Mouse (Mus musculus) CH12.LX (cell line): ENCODE measurements around the gene Agfg2. TPM values are rescaled to one million over a fixed set of nuclear protein-coding genes. Genes with fewer than 3 reads are reported as not detected.

Experiments
- DNase-seq: peaks from one replicate; pipeline ENCODE4 v3.0.0-alpha.2; 2013; ENCODE audit errors: extremely low read depth
- H3K27ac ChIP-seq: 2 replicates; pipeline ENCODE4 v1.5.1; 2012; ENCODE audit warnings: low read depth, mild to moderate bottlenecking, control low read depth, moderate library complexity; ENCODE audit not compliant: insufficient read depth
- H3K27me3 ChIP-seq: replicated peaks from 2 replicates; pipeline ENCODE3; 2012; ENCODE audit warnings: inconsistent platforms
- H3K36me3 ChIP-seq, 2 experiments: replicated peaks in 1 of 2; 2 replicates each; pipeline versions ENCODE3 to v1.6.1; 2012; ENCODE audit warnings: inconsistent platforms in 1 of 2, low read length in 1 of 2, mild to moderate bottlenecking in 1 of 2, mixed read lengths in 1 of 2, moderate library complexity in 1 of 2; ENCODE audit not compliant: control insufficient read depth in 1 of 2, insufficient read depth in 1 of 2
- H3K4me1 ChIP-seq, 2 experiments: 2 replicates each; pipeline ENCODE4 v1.6.1; 2012; ENCODE audit warnings: inconsistent platforms in 1 of 2, moderate library complexity in 1 of 2; ENCODE audit not compliant: insufficient read depth in 2 of 2, control insufficient read depth in 1 of 2
- H3K4me2 ChIP-seq: 2 replicates; pipeline ENCODE4 v1.6.1; 2012; ENCODE audit warnings: low read depth, mild to moderate bottlenecking, control low read depth; ENCODE audit not compliant: poor library complexity, insufficient read depth, severe bottlenecking
- H3K4me3 ChIP-seq, 3 experiments: fragments of 150-350 bp in 1 of 3; sonication (generic) in 1 of 3; replicated peaks in 1 of 3; 2 replicates each; pipeline versions ENCODE3 to v1.5.1; 2011 to 2012; ENCODE audit warnings: low read depth in 2 of 3, low read length in 2 of 3, mild to moderate bottlenecking in 2 of 3, moderate library complexity in 2 of 3, control low read depth in 1 of 3, improper control_type of control experiment in 1 of 3, inconsistent platforms in 1 of 3, mixed read lengths in 1 of 3; ENCODE audit not compliant: poor library complexity in 1 of 3
- H3K79me2 ChIP-seq: replicated peaks from 2 replicates; pipeline ENCODE4 v1.6.1; 2012; ENCODE audit warnings: mild to moderate bottlenecking, moderate library complexity; ENCODE audit not compliant: control insufficient read depth, poor library complexity, insufficient read depth, severe bottlenecking; ENCODE audit errors: extremely low read depth
- H3K9ac ChIP-seq: 2 replicates; pipeline ENCODE4 v1.6.1; 2012; ENCODE audit warnings: low read depth, mild to moderate bottlenecking, control low read depth, moderate library complexity; ENCODE audit not compliant: insufficient read depth
- H3K9me3 ChIP-seq: replicated peaks from 2 replicates; pipeline ENCODE3; 2012; ENCODE audit warnings: low read length, inconsistent platforms, mixed read lengths
- BHLHE40 ChIP-seq: IDR thresholded peaks from 2 replicates; pipeline ENCODE4 v1.6.1; 2011; ENCODE audit warnings: mild to moderate bottlenecking, low read depth, low read length, improper control_type of control experiment
- CHD1 ChIP-seq: IDR thresholded peaks from 2 replicates; pipeline ENCODE4 v1.6.1; 2012; ENCODE audit warnings: low read depth, low read length, improper control_type of control experiment, inconsistent platforms
- CTCF ChIP-seq, 2 experiments: IDR thresholded peaks in 1 of 2; conservative IDR thresholded peaks in 1 of 2; 2 replicates each; pipeline ENCODE4 v1.5.1; 2011 to 2012; ENCODE audit warnings: low read depth in 2 of 2, low read length in 2 of 2, improper control_type of control experiment in 1 of 2, inconsistent platforms in 1 of 2, mild to moderate bottlenecking in 1 of 2, moderate library complexity in 1 of 2
- E2F4 ChIP-seq: IDR thresholded peaks from 2 replicates; pipeline ENCODE4 v1.6.1; 2011; ENCODE audit warnings: low read depth, low read length, improper control_type of control experiment; ENCODE audit not compliant: insufficient replicate concordance
- ELF1 ChIP-seq: IDR thresholded peaks from 2 replicates; pipeline ENCODE4 v1.6.1; 2014; ENCODE audit warnings: low read depth, mild to moderate bottlenecking, inconsistent platforms, low read length, improper control_type of control experiment
- EP300 ChIP-seq: IDR thresholded peaks from 2 replicates; pipeline ENCODE4 v1.6.1; 2011; ENCODE audit warnings: low read length, improper control_type of control experiment
- GABPA ChIP-seq: IDR thresholded peaks from 2 replicates; pipeline ENCODE4 v1.6.1; 2012; ENCODE audit warnings: low read depth, low read length, improper control_type of control experiment, inconsistent platforms; ENCODE audit not compliant: insufficient replicate concordance
- HCFC1 ChIP-seq: IDR thresholded peaks from 2 replicates; pipeline ENCODE4 v1.6.1; 2012; ENCODE audit warnings: low read depth, mild to moderate bottlenecking, inconsistent platforms, low read length, improper control_type of control experiment
- JUN ChIP-seq: IDR thresholded peaks from 2 replicates; pipeline ENCODE4 v1.6.1; 2011; ENCODE audit warnings: low read depth, mild to moderate bottlenecking, low read length, improper control_type of control experiment, moderate library complexity; ENCODE audit not compliant: insufficient read depth
- JUND ChIP-seq: conservative IDR thresholded peaks from 2 replicates; pipeline ENCODE4 v1.6.1; 2011; ENCODE audit warnings: low read depth, low read length, improper control_type of control experiment
- MAFK ChIP-seq: IDR thresholded peaks from 2 replicates; pipeline ENCODE4 v1.6.1; 2011; ENCODE audit warnings: low read length, improper control_type of control experiment; ENCODE audit not compliant: insufficient replicate concordance
- MAZ ChIP-seq: IDR thresholded peaks from 2 replicates; pipeline ENCODE4 v1.6.1; 2012; ENCODE audit warnings: low read depth, mild to moderate bottlenecking, inconsistent platforms, low read length, improper control_type of control experiment, moderate library complexity
- MEF2A ChIP-seq: IDR thresholded peaks from 2 replicates; pipeline ENCODE4 v1.6.1; 2014; ENCODE audit warnings: low read depth, mild to moderate bottlenecking, inconsistent platforms, low read length, improper control_type of control experiment, borderline replicate concordance
- MXI1 ChIP-seq: IDR thresholded peaks from 2 replicates; pipeline ENCODE4 v1.6.1; 2011; ENCODE audit warnings: mild to moderate bottlenecking, low read depth, low read length, improper control_type of control experiment
- MYC ChIP-seq: IDR thresholded peaks from 2 replicates; pipeline ENCODE4 v1.6.1; 2011; ENCODE audit warnings: low read depth, mild to moderate bottlenecking, improper control_type of control experiment, low read length
- NELFE ChIP-seq: IDR thresholded peaks from 2 replicates; pipeline ENCODE4 v1.6.1; 2011; ENCODE audit warnings: low read depth, low read length, improper control_type of control experiment
- NRF1 ChIP-seq: IDR thresholded peaks from 2 replicates; pipeline ENCODE4 v1.6.1; 2014; ENCODE audit warnings: low read depth, mild to moderate bottlenecking, inconsistent platforms, low read length, improper control_type of control experiment, moderate library complexity
- PAX5 ChIP-seq: IDR thresholded peaks from 2 replicates; pipeline ENCODE4 v1.6.1; 2012; ENCODE audit warnings: low read length, inconsistent platforms, mixed read lengths
- POLR2A ChIP-seq: IDR thresholded peaks from 2 replicates; pipeline ENCODE4 v1.6.1; 2011; ENCODE audit warnings: low read depth, mild to moderate bottlenecking, improper control_type of control experiment, low read length
- RAD21 ChIP-seq: IDR thresholded peaks from 2 replicates; pipeline ENCODE4 v1.6.1; 2011; ENCODE audit warnings: low read depth, mild to moderate bottlenecking, low read length, improper control_type of control experiment, moderate library complexity
- RCOR1 ChIP-seq: conservative IDR thresholded peaks from 2 replicates; pipeline ENCODE4 v1.6.1; 2012; ENCODE audit warnings: low read depth, mild to moderate bottlenecking, inconsistent platforms, low read length, improper control_type of control experiment
- SIN3A ChIP-seq: IDR thresholded peaks from 2 replicates; pipeline ENCODE4 v1.6.1; 2012; ENCODE audit warnings: low read length, improper control_type of control experiment, inconsistent platforms
- SMC3 ChIP-seq: IDR thresholded peaks from 2 replicates; pipeline ENCODE4 v1.6.1; 2011; ENCODE audit warnings: low read depth, low read length, improper control_type of control experiment
- UBTF ChIP-seq: IDR thresholded peaks from 2 replicates; pipeline ENCODE4 v1.6.1; 2012; ENCODE audit warnings: low read depth, mild to moderate bottlenecking, inconsistent platforms, low read length, improper control_type of control experiment, moderate library complexity
- USF1 ChIP-seq: IDR thresholded peaks from 2 replicates; pipeline ENCODE4 v1.6.1; 2014; ENCODE audit warnings: low read depth, mild to moderate bottlenecking, inconsistent platforms, low read length, improper control_type of control experiment
- USF2 ChIP-seq: conservative IDR thresholded peaks from 2 replicates; pipeline ENCODE4 v1.6.1; 2011; ENCODE audit warnings: low read depth, low read length, improper control_type of control experiment
- ZC3H11A ChIP-seq: IDR thresholded peaks from 2 replicates; pipeline ENCODE4 v1.6.1; 2012; ENCODE audit warnings: low read depth, mild to moderate bottlenecking, inconsistent platforms, low read length, improper control_type of control experiment
- ZKSCAN1 ChIP-seq: IDR thresholded peaks from 2 replicates; pipeline ENCODE4 v1.6.1; 2012; ENCODE audit warnings: low read depth, inconsistent platforms, low read length, improper control_type of control experiment, borderline replicate concordance
- ZMIZ1 ChIP-seq: IDR thresholded peaks from 2 replicates; pipeline ENCODE4 v1.6.1; 2012; ENCODE audit warnings: low read depth, mild to moderate bottlenecking, inconsistent platforms, low read length, improper control_type of control experiment
- dilution Hi-C: fragments of 300-500 bp; cut with MboI; formaldehyde crosslinking; loops from 2 replicates; pipeline ENCODE4 v1.14.3; 2020; ENCODE audit warnings: low sequenced_read_pairs; ENCODE audit not compliant: extremely low pct_unique_long_range_greater_than_20kb, extremely low pct_ligation_motif_present
- in situ Hi-C: fragments of 300-500 bp; cut with MboI; formaldehyde crosslinking; loops from 3 replicates; pipeline ENCODE4 v1.14.3; 2019; ENCODE audit warnings: low sequenced_read_pairs, low pct_ligation_motif_present, low pct_unique_long_range_greater_than_20kb, mixed read lengths
- polyA plus RNA-seq: library from polyadenylated mRNA; unstranded; fragments of >175 nt; gene quantifications from 2 replicates; pipeline ENCODE4 v1.2.1, GENCODE M21; 2012; ENCODE audit warnings: low read depth; ENCODE audit not compliant: insufficient read length
- total RNA-seq, 2 experiments: library from RNA; depleted of rRNA; stranded (reverse); fragments of 300-350 nt in 1 of 2; fragments of >200 nt in 1 of 2; gene quantifications; 2 replicates each; pipeline ENCODE4 v1.2.3; 2012 to 2014

Agfg2 gene
- total and polyA plus RNA-seq, 3 experiments, result 8.7 to 16.7 (median 13.4) TPM

GRCm38 (mm10) chr5:137672361-137672760, 12.2 kb downstream of the Agfg2 start:
- H3K27ac ChIP-seq, result no peak overlapping the region; the same call in 1 of the 2 replicates
- DNase-seq, result no peak
- H3K27me3 ChIP-seq, result no peaks in the 10 kb centered on the region
- TF ChIP-seq EP300 (no peak), CTCF (conservative IDR thresholded peaks at IDR 0.05 in 1 of 2, IDR thresholded peaks at IDR 0.05 in 1 of 2; ENCODE audit: low read depth in 2 of 2, low read length in 2 of 2) (no peak), HCFC1 (no peak), USF1 (no peak), NRF1 (no peak), SMC3 (no peak), SIN3A (no peak), RAD21 (no peak), MAFK (no peak), MAZ (no peak), POLR2A (no peak), RCOR1 (no peak), ELF1 (no peak), USF2 (no peak), MEF2A (no peak), MXI1 (no peak), PAX5 (no peak), CHD1 (no peak), UBTF (no peak), E2F4 (no peak)
- H3K4me2 ChIP-seq, result peak overlapping the region; percentile 72; the same call in 1 of the 2 replicates
- in situ Hi-C loops, result no loop called here
- no peaks in the 10 kb centered on the region for H3K9me3 ChIP-seq
- H3K4me1 ChIP-seq, result peaks cover 18 to 35% of the 10 kb centered on the region in 2 experiments
- H3K4me3 ChIP-seq, result no peak overlapping the region
- H3K9ac ChIP-seq, result no peak overlapping the region
- no peaks in the 10 kb centered on the region for H3K79me2 ChIP-seq
- peaks cover 2 to 40% of the 10 kb centered on the region in 2 experiments for H3K36me3 ChIP-seq
- dilution Hi-C loops, result no loop called here

- no peaks in the 10 kb centered on the region for H3K79me2 ChIP-seq
- peaks cover 18 to 35% of the 10 kb centered on the region in 2 experiments for H3K4me1 ChIP-seq
- in situ Hi-C loops, result no loop called here
- H3K27ac ChIP-seq, result peak overlapping the region; percentile 81
- H3K4me3 ChIP-seq, result no peak overlapping the region
- H3K27me3 ChIP-seq, result no peaks in the 10 kb centered on the region
- peaks cover 4 to 42% of the 10 kb centered on the region in 2 experiments for H3K36me3 ChIP-seq
- peak overlapping the region; percentile 38; the same call in 1 of the 2 replicates for H3K9ac ChIP-seq
- peak overlapping the region; percentile 72 for H3K4me2 ChIP-seq
- H3K9me3 ChIP-seq, result no peaks in the 10 kb centered on the region
- DNase-seq, result peak; percentile 86
- dilution Hi-C loops, result no loop called here
- TF ChIP-seq ZKSCAN1 (no peak), ELF1 (no peak), MAFK (0 out of 2 replicates have a peak, but pooled peaks have one; percentile 17), RCOR1 (0 out of 2 replicates have a peak, but pooled peaks have one; percentile 23), ZC3H11A (no peak), JUND (peak; percentile 49), HCFC1 (no peak), E2F4 (no peak), MEF2A (peak; percentile 51; the same call in 1 of the 2 replicates), SIN3A (peak; percentile 59; the same call in 1 of the 2 replicates), EP300 (peak; percentile 77), UBTF (no peak), NRF1 (no peak), JUN (peak; percentile 27; the same call in 1 of the 2 replicates), MAZ (no peak; the same call in 1 of the 2 replicates), BHLHE40 (peak; percentile 97), PAX5 (no peak), GABPA (no peak), NELFE (no peak), USF1 (peak; percentile 87), MYC (no peak), CHD1 (no peak), ZMIZ1 (no peak)
Observed at GRCm38 (mm10) chr5:137671443-137672240, 12.9 kb downstream of the Agfg2 start.
